Mouse (Mus musculus) cerebellum, postnatal 10 days (tissue): ENCODE data around the gene Dusp15.

Source experiments
- DNase-seq, 2 experiments: peaks; one replicate each; pipeline ENCODE4 v3.0.0; 2021; ENCODE audit warnings: mixed read lengths in 2 of 2

Dusp15 gene

DNA sequence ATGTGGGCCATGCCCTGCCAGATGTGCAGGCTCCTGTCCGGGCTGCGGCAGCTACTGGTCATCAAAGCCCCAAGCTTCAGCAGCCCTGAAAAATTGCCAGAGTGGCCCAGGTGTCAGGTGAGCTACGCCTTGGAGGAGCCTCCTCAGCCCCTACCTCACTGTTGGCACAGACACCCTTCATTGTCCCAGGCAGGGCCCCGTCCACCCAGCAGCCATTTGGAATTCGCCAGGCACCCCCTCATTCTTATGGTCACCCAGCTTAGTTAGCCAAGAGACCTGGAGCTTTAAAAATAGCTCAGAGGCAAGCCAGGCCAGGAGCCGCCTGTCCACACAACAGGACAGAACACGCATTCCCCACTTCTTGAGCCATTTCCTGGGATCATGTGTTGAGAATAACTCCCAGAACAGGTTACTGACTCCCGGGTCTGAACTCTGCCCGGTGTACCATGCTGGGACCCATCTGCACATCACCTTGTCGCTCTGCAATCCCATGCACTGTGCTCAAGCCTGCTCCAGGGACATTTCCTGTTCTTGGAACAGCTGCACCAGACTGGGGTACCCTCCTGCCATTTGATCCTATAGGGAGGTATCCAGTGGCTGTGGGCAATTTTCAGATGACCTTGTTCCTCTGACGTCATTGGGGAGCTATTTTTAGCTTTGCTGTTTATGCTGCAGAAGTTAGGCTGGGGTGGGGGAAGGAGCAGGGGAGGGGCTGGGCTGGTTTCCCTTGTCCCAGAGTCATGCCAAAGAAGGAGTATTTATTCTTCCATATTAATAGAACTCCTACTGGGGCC lies 46.3 kb downstream of the Dusp15 start:
- no peak for DNase-seq

DNA sequence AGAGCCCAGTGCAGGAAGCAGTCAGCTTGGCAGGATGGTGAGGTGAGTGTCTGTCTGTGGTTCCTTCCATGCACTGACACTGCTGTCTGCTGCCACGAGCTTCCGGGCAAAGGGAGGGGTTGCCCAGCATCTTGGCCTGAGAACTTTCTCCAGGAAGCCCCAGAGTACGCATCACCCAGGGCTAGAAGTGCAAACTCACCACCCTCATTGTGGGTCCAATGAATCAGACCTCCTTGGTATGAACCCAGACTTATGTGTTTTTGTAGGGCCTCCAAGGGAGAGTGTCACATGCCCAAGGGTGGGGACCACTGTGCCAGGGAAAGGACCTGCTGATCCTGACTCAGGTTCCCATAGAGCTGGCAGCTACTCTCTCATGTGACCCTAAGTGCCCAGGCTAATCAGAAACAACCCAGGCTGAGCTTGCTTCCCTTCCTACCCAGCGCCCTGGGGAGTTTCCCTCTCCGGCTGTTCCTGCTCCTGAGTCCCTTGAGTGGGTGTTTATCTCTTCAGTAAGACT lies 47.3 kb downstream of the Dusp15 start:
- DNase-seq, result no peak

DNA sequence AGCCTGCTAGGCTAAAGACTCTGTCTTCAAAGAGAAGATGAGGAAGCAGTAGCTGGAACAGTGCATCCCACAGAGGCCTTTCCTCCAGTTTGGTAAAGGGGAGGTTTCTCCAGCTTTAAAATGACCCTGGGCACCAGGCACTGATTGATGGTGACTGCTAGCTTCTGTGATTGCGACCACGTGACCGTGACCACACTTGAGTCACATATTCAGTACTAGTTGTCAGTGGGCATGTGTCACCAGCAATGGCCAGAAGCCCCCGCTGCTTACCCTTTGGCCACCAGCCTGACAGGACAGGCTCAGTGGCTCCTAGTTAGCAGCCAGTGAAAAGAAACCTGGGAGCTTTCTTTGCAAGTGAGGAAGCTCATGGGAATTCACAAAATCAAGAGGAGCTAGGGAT lies 47.9 kb downstream of the Dusp15 start:
- peak in 1 of 2 experiments; percentile 35 for DNase-seq

DNA sequence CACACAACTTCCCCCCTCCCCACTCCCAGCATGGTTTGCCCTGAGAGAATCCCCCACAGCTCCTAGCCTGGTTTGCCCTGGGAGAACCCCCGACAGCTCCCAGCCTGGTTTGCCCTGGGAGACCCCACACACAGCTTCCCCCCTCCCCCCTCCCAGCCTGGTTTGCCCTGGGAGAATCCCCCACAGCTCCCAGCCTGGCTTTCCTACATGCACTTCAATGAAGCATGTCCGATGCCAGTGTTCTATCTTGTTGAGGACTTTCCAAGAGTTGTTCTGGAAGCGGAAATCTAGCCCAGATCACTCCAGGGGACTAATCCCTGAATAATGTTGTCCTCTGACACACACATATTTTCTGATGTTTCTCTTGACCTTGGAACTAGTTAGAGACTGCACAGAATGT lies 48.8 kb downstream of the Dusp15 start:
- DNase-seq, result peak; percentile 52 to 57

DNA sequence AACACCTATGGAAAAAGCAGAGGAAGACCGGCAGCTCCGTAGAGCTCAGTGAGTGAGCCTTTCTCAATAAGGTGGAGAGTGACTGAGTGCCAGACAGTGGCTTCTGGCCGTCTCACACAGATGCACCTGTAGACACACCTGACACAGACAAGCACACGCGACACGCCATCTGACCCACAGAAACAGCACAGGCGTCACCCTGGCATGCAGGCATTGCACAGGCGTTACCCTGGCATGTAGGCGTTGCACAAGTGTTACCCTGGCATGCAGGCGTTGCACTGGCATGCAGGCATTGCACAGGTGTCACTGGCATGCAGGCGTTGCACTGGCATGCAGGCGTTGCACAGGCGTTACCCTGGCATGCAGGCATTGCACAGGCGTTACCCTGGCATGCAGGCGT lies 50.2 kb downstream of the Dusp15 start:
- no peak for DNase-seq

DNA sequence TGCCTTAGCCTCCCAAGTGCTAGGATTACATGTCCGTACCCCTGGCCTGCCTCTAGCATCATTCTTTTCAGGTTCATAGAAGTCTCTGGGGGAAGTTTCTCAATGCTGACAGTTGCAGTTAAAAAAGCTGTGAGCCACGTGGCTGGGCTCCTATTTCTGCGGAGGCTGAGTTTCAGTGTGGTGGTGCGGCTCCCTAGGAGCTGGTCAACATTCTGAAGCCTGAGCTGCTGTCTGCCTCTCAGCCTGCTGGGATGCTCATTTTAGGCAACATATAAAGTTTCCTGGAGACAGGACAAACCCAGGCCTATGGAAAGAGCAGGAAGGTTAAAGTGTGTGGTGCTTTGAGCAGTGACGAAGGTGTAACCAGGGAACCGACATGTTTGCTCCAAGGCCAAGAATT lies 52.5 kb downstream of the Dusp15 start:
- DNase-seq, result no peak

DNA sequence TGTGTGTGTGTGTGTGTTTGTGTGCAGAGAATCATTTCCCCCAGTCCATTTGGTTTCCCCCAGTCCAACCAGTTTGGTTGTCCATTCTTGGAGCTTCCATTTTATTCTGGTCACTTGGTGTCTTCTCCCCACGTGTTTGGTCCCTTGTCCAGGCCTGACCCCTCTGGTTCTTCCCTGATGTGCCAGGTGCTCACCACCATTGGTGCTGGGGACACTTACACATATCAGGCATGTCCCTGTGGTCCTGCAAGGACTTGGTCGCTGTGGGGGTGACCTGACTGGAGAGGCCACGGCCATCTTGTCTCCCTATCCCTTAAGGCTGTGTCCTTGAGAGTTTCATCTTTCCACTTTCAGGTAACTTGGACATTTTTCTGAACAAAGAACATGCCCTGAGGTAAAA lies 54.6 kb downstream of the Dusp15 start:
- DNase-seq, result no peak

DNA sequence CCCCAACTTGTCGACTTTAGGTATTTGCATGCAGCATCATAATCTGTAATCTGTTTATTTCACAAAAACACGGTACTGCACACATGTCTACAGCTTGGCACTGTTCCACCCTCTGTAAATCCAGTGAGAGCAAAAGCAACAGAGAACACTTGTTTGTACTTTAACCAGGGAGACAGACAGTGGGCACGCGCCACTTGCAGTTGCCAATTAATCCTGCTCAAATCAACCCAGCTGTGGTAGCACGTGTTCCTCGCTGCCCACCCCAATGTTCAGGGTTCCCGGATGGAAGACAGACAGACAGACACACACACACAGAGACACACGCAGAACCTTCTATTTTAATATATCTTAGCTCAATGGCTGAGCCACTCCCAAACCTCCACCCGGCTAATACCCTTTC lies 55.7 kb downstream of the Dusp15 start:
- no peak for DNase-seq
